Mouse (Mus musculus): ENCODE measurements at regions not wholly inside any gene's neighbourhood (a gene's known extent, or its start where the extent isn't known, plus 50 kb on each side); places are given as distances from the start of the nearest gene placed in this dataset.

DNA sequence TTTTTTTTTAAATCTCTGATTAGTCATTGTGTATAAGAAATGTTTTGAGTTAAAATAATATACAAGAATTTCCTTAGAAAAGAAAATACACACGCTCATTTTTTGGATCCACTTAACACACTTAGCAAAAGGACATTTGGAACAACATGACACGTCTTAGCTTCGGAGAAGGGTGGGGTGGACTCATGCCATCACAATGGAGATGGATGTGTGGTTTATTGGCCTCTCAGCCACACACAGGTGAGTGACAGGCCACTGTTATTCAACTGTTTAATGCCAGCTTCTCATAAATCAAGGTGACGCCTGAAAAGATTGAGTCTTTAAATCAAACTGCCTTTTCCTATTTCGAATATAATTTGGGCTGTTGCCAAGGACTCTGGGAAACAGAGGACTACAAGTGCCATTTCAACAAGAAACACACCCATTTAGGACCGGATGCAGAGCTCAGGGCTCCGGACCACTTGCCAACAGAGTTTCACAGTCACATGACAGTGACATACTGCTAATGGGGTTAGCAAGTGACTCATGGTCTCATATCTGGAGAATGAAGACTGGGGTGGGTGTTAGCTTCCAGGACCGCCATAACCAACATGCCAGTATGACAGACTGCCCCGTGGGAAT, 71.5 kb upstream of the Cldn5 start:
- no peak for TF ChIP-seq POLR2A (IDR thresholded peaks at IDR 0.05; ENCODE audit: borderline replicate concordance, low read depth, low read length)
- TF ChIP-seq CTCF (IDR thresholded peaks at IDR 0.05; ENCODE audit: low read depth, low read length): no peak

Measured in bone marrow macrophage, adult 2 months (primary cell).